Mouse (Mus musculus): Measurements from ENCODE around the gene Fgfbp3. TPM values are rescaled to one million over a fixed set of nuclear protein-coding genes. Genes with fewer than 3 reads are reported as not detected.

Gene Fgfbp3
- polyA plus RNA-seq, 1 experiment from 2014 or later, result 3.3 TPM

DNA sequence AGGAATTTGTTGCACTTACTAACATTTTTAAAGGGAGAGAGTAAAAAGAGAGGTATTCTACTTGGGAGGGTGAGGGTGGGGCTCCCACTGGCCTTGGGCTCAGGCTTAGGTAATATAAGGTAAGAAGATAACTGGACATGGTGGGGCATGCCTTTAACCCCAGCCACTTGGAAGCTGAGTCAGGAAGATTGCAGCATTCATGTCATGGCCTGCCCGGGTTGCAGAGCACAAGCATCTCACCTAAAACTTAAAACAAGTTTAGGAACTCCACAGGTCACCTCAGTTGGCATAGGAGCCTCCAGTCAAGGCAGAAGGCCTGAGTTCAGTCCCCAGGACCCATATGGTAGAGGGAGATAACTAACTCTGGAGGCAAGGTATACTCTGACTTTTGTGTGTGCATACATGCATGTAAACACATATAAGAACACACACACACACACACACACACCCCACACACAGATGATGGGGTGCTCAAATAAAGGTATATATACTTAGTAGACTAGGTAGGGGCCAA, 2.5 kb downstream of the Fgfbp3 start:
- no peak overlapping the region for H3K4me3 ChIP-seq (ENCODE audit: low read depth, low read length)
- no peak overlapping the region for H3K4me2 ChIP-seq (ENCODE audit: low read depth, low read length)
- no peak overlapping the region for H3K27ac ChIP-seq (replicated peaks; ENCODE audit: low read depth, low read length)
- H3K9ac ChIP-seq (ENCODE audit: low read depth, low read length), result no peak overlapping the region
- WGBS, result 92% methylated on average over 1 of the region's 1 CpGs
- no peaks in the 10 kb centered on the region for H3K9me3 ChIP-seq (ENCODE audit: control insufficient read depth, low read length)
- DNase-seq (ENCODE audit: low spot score), result no peak
- H3K36me3 ChIP-seq (ENCODE audit: control insufficient read depth, insufficient read depth, low read length), result no peaks in the 10 kb centered on the region
- ATAC-seq (ENCODE audit: low read depth), result no peak
- H3K27me3 ChIP-seq (replicated peaks; ENCODE audit: control insufficient read depth, insufficient read depth, low read length), result no peaks in the 10 kb centered on the region
- H3K4me1 ChIP-seq (ENCODE audit: control insufficient read depth, insufficient read depth, low read length), result 0 out of 2 replicates have a peak, but pooled peaks cover 3% of the 10 kb centered on the region

DNA sequence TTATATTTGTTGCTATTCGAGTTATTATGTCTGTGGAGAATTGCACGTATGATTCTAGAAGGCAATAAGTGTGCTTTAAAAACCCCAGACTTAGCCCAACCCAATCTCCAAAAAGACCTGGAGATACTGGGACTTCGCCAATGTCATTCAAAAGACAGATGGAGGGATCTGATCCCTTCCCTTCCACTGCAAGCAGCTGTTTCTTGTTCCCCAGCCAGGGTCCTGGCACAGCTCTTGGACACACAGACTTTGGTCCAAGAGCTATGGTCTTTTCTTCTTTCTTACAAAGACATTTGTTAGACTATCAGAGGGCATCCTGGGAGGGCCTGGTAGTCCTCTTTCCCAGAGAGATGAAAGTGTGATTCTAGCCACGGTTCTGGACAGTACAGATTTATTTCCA, 3.2 kb downstream of the Fgfbp3 start:
- no peak overlapping the region for H3K4me2 ChIP-seq (ENCODE audit: low read depth, low read length)

DNA sequence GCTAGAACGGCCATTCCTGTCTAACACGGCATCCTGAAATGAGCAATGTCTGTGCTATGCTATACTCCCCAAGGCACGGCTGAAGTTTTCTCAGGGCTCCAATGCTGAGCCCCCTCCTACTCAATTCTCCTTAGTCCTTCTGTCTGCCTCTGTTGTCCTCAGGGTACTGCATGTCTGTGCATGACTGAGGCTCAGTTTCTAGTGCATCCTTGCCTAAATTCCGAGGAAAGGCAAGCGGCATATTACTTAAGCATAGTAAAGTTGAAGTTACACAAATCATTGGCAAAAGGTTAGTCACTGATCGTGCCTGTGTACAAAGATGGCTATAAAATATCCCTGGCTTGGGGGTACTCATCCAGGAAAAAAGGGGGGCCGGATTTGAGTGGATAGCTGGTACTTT, 6.4 kb downstream of the Fgfbp3 start:
- Histone ChIP-seq H3K27me3 (replicated peaks; ENCODE audit: control insufficient read depth, insufficient read depth, low read length) (no peaks in the 10 kb centered on the region), H3K4me1 (ENCODE audit: control insufficient read depth, insufficient read depth, low read length) (0 out of 2 replicates have a peak, but pooled peaks cover 3% of the 10 kb centered on the region), H3K4me3 (ENCODE audit: low read depth, low read length) (no peak overlapping the region), H3K4me2 (ENCODE audit: low read depth, low read length) (no peak overlapping the region), H3K27ac (replicated peaks; ENCODE audit: low read depth, low read length) (no peak overlapping the region), H3K9ac (ENCODE audit: low read depth, low read length) (no peak overlapping the region), H3K9me3 (ENCODE audit: control insufficient read depth, low read length) (no peaks in the 10 kb centered on the region), H3K36me3 (ENCODE audit: control insufficient read depth, insufficient read depth, low read length) (no peaks in the 10 kb centered on the region)
- no peak for ATAC-seq (ENCODE audit: low read depth)
- DNase-seq (ENCODE audit: low spot score), result no peak
- WGBS, result 68% methylated on average over 7 of the region's 7 CpGs

More for the DNA sequence above, 3.2 kb downstream of the Fgfbp3 start:
- H3K9me3 ChIP-seq (ENCODE audit: control insufficient read depth, low read length), result no peaks in the 10 kb centered on the region
- no peaks in the 10 kb centered on the region for H3K27me3 ChIP-seq (replicated peaks; ENCODE audit: control insufficient read depth, insufficient read depth, low read length)
- no peaks in the 10 kb centered on the region for H3K36me3 ChIP-seq (ENCODE audit: control insufficient read depth, insufficient read depth, low read length)
- H3K27ac ChIP-seq (replicated peaks; ENCODE audit: low read depth, low read length), result no peak overlapping the region
- no peak overlapping the region for H3K9ac ChIP-seq (ENCODE audit: low read depth, low read length)
- H3K4me1 ChIP-seq (ENCODE audit: control insufficient read depth, insufficient read depth, low read length), result 0 out of 2 replicates have a peak, but pooled peaks cover 3% of the 10 kb centered on the region
- DNase-seq (ENCODE audit: low spot score) (no peak), ATAC-seq (ENCODE audit: low read depth) (no peak)
- no peak overlapping the region for H3K4me3 ChIP-seq (ENCODE audit: low read depth, low read length)
- 77% methylated on average over 4 of the region's 4 CpGs for WGBS

DNA sequence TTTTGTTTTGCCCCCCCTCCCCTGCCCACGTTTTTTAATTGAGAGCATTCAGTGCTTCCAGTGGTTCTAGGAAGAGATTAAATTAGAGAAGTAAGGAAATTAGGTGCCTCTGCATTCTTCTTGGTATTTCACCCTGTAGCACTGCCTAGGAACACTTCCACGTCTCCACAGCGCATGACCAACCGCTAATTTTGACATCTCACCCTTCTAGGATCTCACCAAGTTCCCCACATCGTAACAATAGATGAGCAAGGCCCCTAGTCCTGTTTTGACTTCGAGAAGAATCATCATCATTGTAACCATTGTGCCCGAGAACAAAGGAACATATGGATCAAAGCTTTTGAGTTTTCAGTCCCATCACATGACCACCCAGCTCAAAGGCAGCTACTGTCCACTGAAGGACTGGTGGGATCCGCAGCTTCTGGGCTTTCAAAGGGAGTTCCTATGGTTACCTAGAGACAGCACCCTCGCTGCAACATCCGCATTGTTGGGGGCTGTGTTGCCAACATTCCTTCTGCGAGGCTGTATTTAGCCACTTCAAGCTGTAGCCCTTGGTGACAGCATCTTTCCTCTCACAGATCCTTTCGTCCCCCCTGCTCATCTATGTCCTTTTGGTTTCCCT, 8.9 kb downstream of the Fgfbp3 start:
- no peaks in the 10 kb centered on the region for H3K4me1 ChIP-seq (ENCODE audit: control insufficient read depth, insufficient read depth, low read length)
- no peaks in the 10 kb centered on the region for H3K36me3 ChIP-seq (ENCODE audit: control insufficient read depth, insufficient read depth, low read length)
- no peak overlapping the region for H3K9ac ChIP-seq (ENCODE audit: low read depth, low read length)
- DNase-seq (ENCODE audit: low spot score) (no peak), ATAC-seq (ENCODE audit: low read depth) (peak; percentile 37; the same call in 1 of the 2 replicates)
- no peak overlapping the region for H3K4me3 ChIP-seq (ENCODE audit: low read depth, low read length)
- no peak overlapping the region for H3K4me2 ChIP-seq (ENCODE audit: low read depth, low read length)
- no peaks in the 10 kb centered on the region for H3K27me3 ChIP-seq (replicated peaks; ENCODE audit: control insufficient read depth, insufficient read depth, low read length)
- 41% methylated on average over 12 of the region's 12 CpGs for whole genome bisulfite sequencing
- H3K27ac ChIP-seq (replicated peaks; ENCODE audit: low read depth, low read length), result no peak overlapping the region
- no peaks in the 10 kb centered on the region for H3K9me3 ChIP-seq (ENCODE audit: control insufficient read depth, low read length)

DNA sequence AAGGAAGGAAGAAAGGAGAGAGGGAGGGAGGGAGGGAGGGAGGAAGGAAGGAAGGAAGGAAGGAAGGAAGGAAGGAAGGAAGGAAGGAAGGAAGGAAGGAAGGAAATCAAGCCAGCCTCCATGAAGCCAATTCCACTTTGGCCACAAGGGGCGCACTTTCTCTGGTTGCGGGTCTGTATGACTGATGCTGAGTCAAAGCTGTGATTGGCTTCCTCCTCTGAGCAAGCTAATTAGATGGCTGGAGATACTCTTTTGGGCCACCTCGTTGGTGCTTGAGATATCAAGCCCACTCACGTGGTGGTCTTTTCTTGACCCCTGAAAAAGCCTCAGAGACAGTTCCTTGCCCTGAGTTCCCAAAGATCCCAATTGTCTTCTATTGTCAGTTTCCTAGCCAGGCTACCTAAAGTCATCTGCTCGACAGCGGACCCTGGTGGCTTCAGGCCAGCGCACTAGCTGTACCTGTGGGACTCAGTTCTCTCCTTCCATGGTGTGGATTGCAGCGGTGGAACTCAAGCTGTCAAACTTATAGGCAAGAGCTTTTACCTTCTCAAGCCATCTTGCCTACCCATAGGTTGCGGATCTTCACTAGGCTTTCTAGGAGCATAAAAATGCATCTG, 9.6 kb downstream of the Fgfbp3 start:
- no peaks in the 10 kb centered on the region for H3K36me3 ChIP-seq (ENCODE audit: control insufficient read depth, insufficient read depth, low read length)
- H3K4me2 ChIP-seq (ENCODE audit: low read depth, low read length), result no peak overlapping the region
- no peak overlapping the region for H3K9ac ChIP-seq (ENCODE audit: low read depth, low read length)
- no peaks in the 10 kb centered on the region for H3K4me1 ChIP-seq (ENCODE audit: control insufficient read depth, insufficient read depth, low read length)
- 23% methylated on average over 9 of the region's 9 CpGs for WGBS
- H3K9me3 ChIP-seq (ENCODE audit: control insufficient read depth, low read length), result no peaks in the 10 kb centered on the region
- no peak for DNase-seq (ENCODE audit: low spot score)
- H3K27ac ChIP-seq (replicated peaks; ENCODE audit: low read depth, low read length), result no peak overlapping the region
- 0 out of 2 replicates have a peak, but pooled peaks have one; percentile 42 for ATAC-seq (ENCODE audit: low read depth)
- H3K27me3 ChIP-seq (replicated peaks; ENCODE audit: control insufficient read depth, insufficient read depth, low read length), result no peaks in the 10 kb centered on the region
- H3K4me3 ChIP-seq (ENCODE audit: low read depth, low read length), result no peak overlapping the region

DNA sequence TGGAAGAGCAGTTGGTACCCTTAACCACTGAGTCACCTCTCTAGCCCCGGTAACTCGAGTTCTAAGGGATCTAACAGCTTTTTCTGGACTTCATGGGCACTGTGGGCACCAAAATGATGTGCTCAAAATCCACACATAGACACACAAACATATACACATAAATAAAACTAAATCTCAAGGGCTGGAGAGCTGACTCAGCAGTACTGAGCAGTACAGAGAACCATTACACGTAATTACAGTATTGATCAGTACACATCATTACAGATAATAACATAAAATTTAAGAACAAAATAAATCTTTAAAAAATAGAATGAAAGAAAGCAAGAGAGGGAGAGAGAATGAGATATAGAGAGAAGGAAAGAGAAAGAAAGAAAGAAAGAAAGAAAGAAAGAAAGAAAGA, 10.3 kb downstream of the Fgfbp3 start:
- H3K4me3 ChIP-seq (ENCODE audit: low read depth, low read length), result no peak overlapping the region
- no peaks in the 10 kb centered on the region for H3K36me3 ChIP-seq (ENCODE audit: control insufficient read depth, insufficient read depth, low read length)
- H3K9me3 ChIP-seq (ENCODE audit: control insufficient read depth, low read length), result no peaks in the 10 kb centered on the region
- ATAC-seq (ENCODE audit: low read depth), result no peak
- no peak overlapping the region for H3K27ac ChIP-seq (replicated peaks; ENCODE audit: low read depth, low read length)
- H3K27me3 ChIP-seq (replicated peaks; ENCODE audit: control insufficient read depth, insufficient read depth, low read length), result no peaks in the 10 kb centered on the region
- H3K9ac ChIP-seq (ENCODE audit: low read depth, low read length), result no peak overlapping the region
- H3K4me2 ChIP-seq (ENCODE audit: low read depth, low read length), result no peak overlapping the region
- no peaks in the 10 kb centered on the region for H3K4me1 ChIP-seq (ENCODE audit: control insufficient read depth, insufficient read depth, low read length)
- 73% methylated on average over 3 of the region's 3 CpGs for WGBS
- no peak for DNase-seq (ENCODE audit: low spot score)

DNA sequence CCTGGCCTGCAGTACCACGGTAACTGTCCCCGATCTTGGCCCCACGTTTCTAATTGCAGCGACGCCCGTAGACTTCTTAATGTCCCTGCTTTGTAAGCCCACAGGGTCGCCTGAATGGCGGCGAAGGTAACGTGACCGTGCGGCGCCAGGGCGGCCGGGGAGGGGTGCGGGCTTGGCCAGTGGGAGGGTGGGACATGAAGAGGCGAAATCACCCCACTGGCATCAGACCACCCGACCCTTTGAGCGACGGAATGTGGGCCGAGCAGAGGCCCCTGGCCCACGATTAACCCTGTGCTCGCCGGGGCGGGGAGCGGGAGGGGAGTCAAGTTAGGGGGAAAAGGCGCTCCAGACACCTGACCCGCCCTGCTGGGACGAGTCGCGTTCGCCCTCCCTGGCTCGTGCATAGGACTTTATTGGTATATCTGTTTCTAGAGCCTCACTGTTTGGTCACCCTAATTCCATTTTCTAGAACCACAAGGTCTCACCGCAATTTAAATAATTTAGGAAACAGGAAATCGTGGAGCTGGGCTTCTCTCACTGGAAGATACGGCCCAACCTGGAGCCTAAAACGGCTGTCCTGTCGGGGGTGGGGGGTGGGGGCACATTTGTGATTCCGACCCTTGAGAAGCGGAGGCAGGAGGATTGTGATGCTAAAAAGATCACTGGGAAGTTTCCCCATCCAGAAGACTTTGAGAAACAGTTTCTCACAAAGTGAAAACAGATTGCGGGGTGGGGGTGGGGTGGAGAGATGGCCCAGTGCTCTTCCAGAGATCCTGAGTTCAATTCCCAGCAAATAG, 15.0 kb downstream of the Fgfbp3 start:
- peak overlapping the region; percentile 72 for H3K9ac ChIP-seq (ENCODE audit: low read depth, low read length)
- ATAC-seq (ENCODE audit: low read depth), result peak; percentile 91
- 3% methylated on average over 39 of the region's 41 CpGs for WGBS
- H3K9me3 ChIP-seq (ENCODE audit: control insufficient read depth, low read length), result no peaks in the 10 kb centered on the region
- peak overlapping the region; percentile 58 for H3K4me3 ChIP-seq (ENCODE audit: low read depth, low read length)
- no peaks in the 10 kb centered on the region for H3K36me3 ChIP-seq (ENCODE audit: control insufficient read depth, insufficient read depth, low read length)
- no peaks in the 10 kb centered on the region for H3K27me3 ChIP-seq (replicated peaks; ENCODE audit: control insufficient read depth, insufficient read depth, low read length)
- peak overlapping the region; percentile 88 for H3K4me2 ChIP-seq (ENCODE audit: low read depth, low read length)
- 0 out of 2 replicates have a peak overlapping the region, but pooled peaks have one; percentile 25 for H3K27ac ChIP-seq (replicated peaks; ENCODE audit: low read depth, low read length)
- peak; percentile 75 for DNase-seq (ENCODE audit: low spot score)
- H3K4me1 ChIP-seq (ENCODE audit: control insufficient read depth, insufficient read depth, low read length), result 0 out of 2 replicates have a peak, but pooled peaks cover 5% of the 10 kb centered on the region

DNA sequence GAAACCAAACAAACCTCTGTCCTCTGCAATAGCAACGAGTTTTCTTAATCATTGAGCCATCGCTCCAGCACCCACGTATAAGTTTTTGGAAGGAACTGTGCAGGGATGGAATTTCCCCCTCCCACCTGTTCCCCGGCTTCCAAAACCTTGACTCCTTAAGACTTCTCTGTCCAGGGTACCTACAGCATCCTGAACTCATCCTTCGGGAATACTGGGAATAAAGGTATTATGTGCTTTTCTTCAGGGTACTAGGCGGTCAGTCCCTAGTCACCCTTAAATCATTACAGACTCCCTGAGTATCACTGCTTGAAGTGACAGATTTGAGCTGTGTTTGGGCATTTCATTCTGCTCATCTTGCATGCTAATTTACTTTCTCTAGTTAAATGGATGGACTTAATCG, 16.0 kb downstream of the Fgfbp3 start:
- ATAC-seq (ENCODE audit: low read depth) (no peak), DNase-seq (ENCODE audit: low spot score) (no peak)
- Histone ChIP-seq H3K36me3 (ENCODE audit: control insufficient read depth, insufficient read depth, low read length) (no peaks in the 10 kb centered on the region), H3K27me3 (replicated peaks; ENCODE audit: control insufficient read depth, insufficient read depth, low read length) (no peaks in the 10 kb centered on the region), H3K27ac (replicated peaks; ENCODE audit: low read depth, low read length) (no peak overlapping the region), H3K4me1 (ENCODE audit: control insufficient read depth, insufficient read depth, low read length) (0 out of 2 replicates have a peak, but pooled peaks cover 5% of the 10 kb centered on the region), H3K4me3 (ENCODE audit: low read depth, low read length) (peak overlapping the region; percentile 58), H3K9ac (ENCODE audit: low read depth, low read length) (peak overlapping the region; percentile 72; the same call in 1 of the 2 replicates), H3K9me3 (ENCODE audit: control insufficient read depth, low read length) (no peaks in the 10 kb centered on the region), H3K4me2 (ENCODE audit: low read depth, low read length) (peak overlapping the region; percentile 88)
- WGBS, result 33% methylated on average over 7 of the region's 7 CpGs
